Mouse (Mus musculus) lung, postnatal 0 days (tissue): ENCODE results near the gene Gpd2. TPM values are rescaled to one million over a fixed set of nuclear protein-coding genes. Genes with fewer than 3 reads are reported as not detected.

ENCODE experiments used
- ATAC-seq: fragments of 200-750 bp; cut with Nextera tagmentation; 2 replicates; pipeline ENCODE4 v1.8.0; 2017; ENCODE audit warnings: moderate library complexity
- DNase-seq: peaks from one replicate; pipeline ENCODE4 v3.0.0-alpha.2; 2016; ENCODE audit warnings: low spot score
- H3K27ac ChIP-seq: fragments of 300-500 bp; sonication (generic); 2 replicates; pipeline ENCODE4 v1.5.1; 2014; ENCODE audit warnings: antibody characterized with exemption, mild to moderate bottlenecking, low read length, mixed read lengths
- H3K27me3 ChIP-seq: fragments of 300-500 bp; sonication (generic); replicated peaks from 2 replicates; pipeline ENCODE4 v1.6.1; 2014; ENCODE audit warnings: low read length, mixed read lengths; ENCODE audit not compliant: insufficient read depth
- H3K36me3 ChIP-seq: fragments of 300-500 bp; sonication (generic); 2 replicates; pipeline ENCODE4 v1.6.1; 2014; ENCODE audit warnings: low read length, mixed read lengths; ENCODE audit not compliant: insufficient read depth
- H3K4me1 ChIP-seq: fragments of 300-500 bp; sonication (generic); 2 replicates; pipeline ENCODE4 v1.6.1; 2014; ENCODE audit warnings: antibody characterized with exemption, low read depth, low read length, mixed read lengths; ENCODE audit not compliant: insufficient read depth
- H3K4me2 ChIP-seq: fragments of 300-500 bp; sonication (generic); replicated peaks from 2 replicates; pipeline ENCODE4 v1.6.1; 2014; ENCODE audit warnings: low read depth, mild to moderate bottlenecking, low read length, moderate library complexity, mixed read lengths
- H3K4me3 ChIP-seq: fragments of 300-500 bp; sonication (generic); 2 replicates; pipeline ENCODE4 v1.5.1; 2014; ENCODE audit warnings: low read depth, low read length
- H3K9ac ChIP-seq: fragments of 300-500 bp; sonication (generic); replicated peaks from 2 replicates; pipeline ENCODE4 v1.6.1; 2014; ENCODE audit warnings: low read depth, mild to moderate bottlenecking
- H3K9me3 ChIP-seq: fragments of 300-500 bp; sonication (generic); 2 replicates; pipeline ENCODE4 v1.6.1; 2016; ENCODE audit warnings: low read length, mixed read lengths
- CTCF ChIP-seq: IDR thresholded peaks from 2 replicates; pipeline ENCODE4 v1.5.1; 2016; ENCODE audit warnings: antibody characterized with exemption, mild to moderate bottlenecking
- EP300 ChIP-seq: IDR thresholded peaks from 2 replicates; pipeline ENCODE4 v1.6.1; 2016; ENCODE audit warnings: antibody characterized with exemption, mild to moderate bottlenecking, control low read depth
- WGBS: fragments of 180-500 bp; shearing (Covaris S2); extraction: QIAGEN DNeasy Blood & Tissue Kit; methylation state at CpG from one replicate; pipeline ENCODE4 v1.1.7; 2014; 5-methylcytosine and 5-hydroxymethylcytosine counted together
- polyA plus RNA-seq: library from polyadenylated mRNA; unstranded; fragments of >200 nt; fragmentation: Nextera tagmentation; extraction: Ambion mirVana; gene quantifications from 2 replicates; pipeline ENCODE4 v1.2.1, GENCODE M21; 2015

The Gpd2 gene
- polyA plus RNA-seq, 1 experiment from 2014 or later, result 12.9 TPM

GRCm38 (mm10) chr2:57384625-57385024 lies 147.2 kb downstream of the Gpd2 start:
- ATAC-seq (no peak), DNase-seq (no peak)
- no peak for TF ChIP-seq EP300
- no peak for TF ChIP-seq CTCF
- WGBS, result 86% methylated on average over 2 of the region's 2 CpGs
- no peak overlapping the region for H3K4me2 ChIP-seq
- H3K36me3 ChIP-seq, result no peaks in the 10 kb centered on the region
- H3K9me3 ChIP-seq, result no peaks in the 10 kb centered on the region
- no peak overlapping the region for H3K27ac ChIP-seq
- H3K4me3 ChIP-seq, result no peak overlapping the region
- no peaks in the 10 kb centered on the region for H3K27me3 ChIP-seq
- H3K4me1 ChIP-seq, result no peaks in the 10 kb centered on the region
- no peak overlapping the region for H3K9ac ChIP-seq

GRCm38 (mm10) chr2:57387816-57388215 lies 150.4 kb downstream of the Gpd2 start:
- Histone ChIP-seq H3K4me2 (no peak overlapping the region), H3K4me1 (no peaks in the 10 kb centered on the region), H3K9ac (no peak overlapping the region), H3K27ac (no peak overlapping the region), H3K4me3 (no peak overlapping the region), H3K9me3 (no peaks in the 10 kb centered on the region), H3K27me3 (no peaks in the 10 kb centered on the region), H3K36me3 (no peaks in the 10 kb centered on the region)
- DNase-seq (no peak), ATAC-seq (no peak)
- 58% methylated on average over 7 of the region's 7 CpGs for WGBS
- TF ChIP-seq EP300, result no peak
- no peak for TF ChIP-seq CTCF

- no peak overlapping the region for H3K4me2 ChIP-seq
- H3K9me3 ChIP-seq, result no peaks in the 10 kb centered on the region
- ATAC-seq (no peak), DNase-seq (no peak)
- no peak overlapping the region for H3K9ac ChIP-seq
- no peak for TF ChIP-seq EP300
- TF ChIP-seq CTCF, result no peak
- H3K4me3 ChIP-seq, result no peak overlapping the region
- no peak overlapping the region for H3K27ac ChIP-seq
- 89% methylated on average over 4 of the region's 4 CpGs for WGBS
- H3K36me3 ChIP-seq, result no peaks in the 10 kb centered on the region
- H3K4me1 ChIP-seq, result no peaks in the 10 kb centered on the region
- H3K27me3 ChIP-seq, result no peaks in the 10 kb centered on the region
These were observed 157.6 kb downstream of the Gpd2 start for GRCm38 (mm10) chr2:57395071-57395470.

GRCm38 (mm10) chr2:57396061-57396460 lies 158.6 kb downstream of the Gpd2 start:
- H3K27me3 ChIP-seq, result no peaks in the 10 kb centered on the region
- no peaks in the 10 kb centered on the region for H3K4me1 ChIP-seq
- no peaks in the 10 kb centered on the region for H3K36me3 ChIP-seq
- no peak overlapping the region for H3K9ac ChIP-seq
- TF ChIP-seq CTCF, result no peak
- no peak for TF ChIP-seq EP300
- DNase-seq, result no peak
- H3K4me3 ChIP-seq, result no peak overlapping the region
- no peak overlapping the region for H3K27ac ChIP-seq
- no peak for ATAC-seq
- H3K4me2 ChIP-seq, result no peak overlapping the region
- H3K9me3 ChIP-seq, result no peaks in the 10 kb centered on the region
- 86% methylated on average over 13 of the region's 13 CpGs for WGBS

- H3K4me3 ChIP-seq, result no peak overlapping the region
- WGBS, result 89% methylated on average over 3 of the region's 3 CpGs
- H3K9ac ChIP-seq, result no peak overlapping the region
- H3K4me2 ChIP-seq, result no peak overlapping the region
- H3K27me3 ChIP-seq, result no peaks in the 10 kb centered on the region
- no peaks in the 10 kb centered on the region for H3K4me1 ChIP-seq
- TF ChIP-seq EP300 (no peak), CTCF (no peak)
- no peak overlapping the region for H3K27ac ChIP-seq
- no peaks in the 10 kb centered on the region for H3K36me3 ChIP-seq
- no peak for DNase-seq
- ATAC-seq, result no peak
- no peaks in the 10 kb centered on the region for H3K9me3 ChIP-seq
These were observed 160.3 kb downstream of the Gpd2 start for GRCm38 (mm10) chr2:57397727-57398126.

DNA sequence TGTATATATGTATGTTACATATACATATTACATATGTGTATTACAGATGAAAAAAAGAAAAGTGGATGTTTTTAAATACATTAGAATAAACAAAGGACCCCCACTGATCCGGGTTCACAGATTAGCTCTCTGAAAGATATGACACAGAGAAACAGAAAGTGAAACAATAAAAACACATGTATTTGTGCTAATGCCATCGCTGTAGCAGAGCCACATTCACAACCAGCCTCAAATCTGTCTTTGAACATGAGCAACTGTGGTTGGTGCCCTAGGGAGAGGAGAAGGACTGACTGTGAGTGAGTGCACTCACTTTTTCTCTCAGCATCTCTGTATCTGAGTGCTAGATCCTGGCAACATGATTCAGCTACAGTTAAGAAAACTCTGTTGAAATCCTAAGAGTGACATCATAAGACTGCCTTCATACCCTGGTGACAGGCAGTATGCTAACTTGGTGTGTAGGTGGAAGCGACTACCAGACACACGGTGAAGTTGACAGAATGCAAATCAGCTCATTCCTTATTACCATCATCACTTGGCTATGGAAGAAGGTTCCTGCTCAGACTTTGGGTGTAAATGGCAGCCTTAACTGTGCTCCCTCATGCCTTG lies 170.1 kb downstream of the Gpd2 start:
- H3K9me3 ChIP-seq, result no peaks in the 10 kb centered on the region
- H3K36me3 ChIP-seq, result no peaks in the 10 kb centered on the region
- no peak overlapping the region for H3K27ac ChIP-seq
- no peak overlapping the region for H3K4me3 ChIP-seq
- H3K4me1 ChIP-seq, result no peaks in the 10 kb centered on the region
- ATAC-seq, result no peak
- H3K9ac ChIP-seq, result no peak overlapping the region
- H3K27me3 ChIP-seq, result no peaks in the 10 kb centered on the region
- H3K4me2 ChIP-seq, result no peak overlapping the region
- DNase-seq, result no peak
- TF ChIP-seq CTCF, result no peak
- TF ChIP-seq EP300, result no peak
- WGBS, result 77% methylated on average over 4 of the region's 4 CpGs

DNA sequence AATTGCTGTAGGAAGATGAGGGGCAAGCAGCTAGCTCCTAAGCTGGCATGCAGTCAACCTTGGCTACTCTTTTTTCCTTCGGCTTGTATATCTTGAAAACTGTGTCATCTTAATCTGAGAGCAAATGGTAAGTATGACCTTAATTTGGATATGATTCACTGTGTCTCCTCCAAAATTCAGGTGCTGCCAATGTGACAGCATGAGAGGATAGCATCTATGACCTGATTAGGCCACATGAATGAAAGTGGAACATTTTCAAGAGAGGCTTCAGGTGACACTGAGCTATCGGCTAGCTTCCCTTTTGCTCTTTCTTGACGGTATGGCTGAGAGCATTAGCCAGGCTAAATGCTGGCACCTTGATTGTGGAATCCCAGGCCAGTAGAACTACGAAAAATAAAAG lies 171.0 kb downstream of the Gpd2 start:
- no peak for DNase-seq
- Histone ChIP-seq H3K4me1 (no peaks in the 10 kb centered on the region), H3K27me3 (no peaks in the 10 kb centered on the region), H3K4me3 (no peak overlapping the region), H3K9me3 (no peaks in the 10 kb centered on the region), H3K27ac (no peak overlapping the region), H3K36me3 (no peaks in the 10 kb centered on the region), H3K4me2 (no peak overlapping the region), H3K9ac (no peak overlapping the region)
- TF ChIP-seq EP300, result no peak
- no peak for TF ChIP-seq CTCF
- WGBS, result 86% methylated on average over 4 of the region's 4 CpGs
- ATAC-seq, result no peak
